Mouse (Mus musculus) ES-E14 (cell line): ENCODE measurements around the gene P3h3.

Source experiments
- CHD2 ChIP-seq: IDR thresholded peaks from 2 replicates; pipeline ENCODE4 v1.6.1; 2014; ENCODE audit warnings: mild to moderate bottlenecking, low read depth, low read length, inconsistent platforms
- HCFC1 ChIP-seq: IDR thresholded peaks from 2 replicates; pipeline ENCODE4 v1.6.1; 2012; ENCODE audit warnings: low read length, inconsistent platforms, borderline replicate concordance; ENCODE audit not compliant: insufficient read depth
- MAFK ChIP-seq: IDR thresholded peaks from 2 replicates; pipeline ENCODE4 v1.6.1; 2014; ENCODE audit warnings: mild to moderate bottlenecking, low read depth, low read length, inconsistent platforms; ENCODE audit not compliant: insufficient read depth
- ZC3H11A ChIP-seq: IDR thresholded peaks from 2 replicates; pipeline ENCODE4 v1.6.1; 2012; ENCODE audit warnings: low read depth, mild to moderate bottlenecking, inconsistent platforms, low read length, borderline replicate concordance
- ZNF384 ChIP-seq: IDR thresholded peaks from 2 replicates; pipeline ENCODE4 v1.6.1; 2012; ENCODE audit warnings: low read depth, low read length, inconsistent platforms

GRCm38 (mm10) chr6:124822049-124822448 is 35.5 kb downstream of the P3h3 start:
- TF ChIP-seq HCFC1 (no peak), ZC3H11A (no peak), CHD2 (no peak), ZNF384 (no peak), MAFK (no peak)
